ENCODE assay signal across 21 mouse cellular contexts in genomic region chr2:57108349-57108930, GRCm38 (mm10). TPM values are rescaled to one million over a fixed set of nuclear protein-coding genes. Genes with fewer than 3 reads are reported as not detected.
DNase-seq lines count a peak whose midpoint lies in the region; ATAC-seq lines count a peak whose summit lies in the region.
"Had no signal": no experiment of that assay in that cellular context is flagged by ENCODE, and none has a peak within 500 bp of the region (broad histone marks: within the 10 kb centered on the region; RNA-seq: fewer than 3 reads in every experiment).

No protein-coding gene starts in this region.

- H3K4me1 ChIP-seq in hindbrain, embryonic 13.5 days (replicated peaks): peaks cover 37% of the 10 kb centered on the region
- H3K4me1 ChIP-seq in hindbrain, embryonic 16.5 days (ENCODE audit: control insufficient read depth, insufficient read depth, low read depth, low read length): peaks cover 9% of the 10 kb centered on the region
- peaks cover 37% of the 10 kb centered on the region for H3K4me1 ChIP-seq in midbrain, embryonic 12.5 days
- H3K4me1 ChIP-seq in midbrain, embryonic 15.5 days: peaks cover 11% of the 10 kb centered on the region
- peaks cover 6% of the 10 kb centered on the region; the same call in 1 of the 2 replicates for H3K4me1 ChIP-seq in midbrain, embryonic 14.5 days (ENCODE audit: control insufficient read depth, insufficient read depth, low read length)
- peaks cover 31% of the 10 kb centered on the region for H3K4me1 ChIP-seq in kidney, embryonic 15.5 days

- H3K36me3 ChIP-seq in hindbrain, embryonic 13.5 days: no peaks in the 10 kb centered on the region
- H3K36me3 ChIP-seq in hindbrain, embryonic 16.5 days (ENCODE audit: control insufficient read depth, insufficient read depth, low read length): no peaks in the 10 kb centered on the region
- no peaks in the 10 kb centered on the region for H3K36me3 ChIP-seq in midbrain, embryonic 12.5 days
- no peaks in the 10 kb centered on the region for H3K36me3 ChIP-seq in midbrain, embryonic 15.5 days (replicated peaks)
- no peaks in the 10 kb centered on the region for H3K36me3 ChIP-seq in midbrain, embryonic 14.5 days (ENCODE audit: control insufficient read depth, insufficient read depth, low read length)
- H3K36me3 ChIP-seq in kidney, embryonic 15.5 days: no peaks in the 10 kb centered on the region
- H3K36me3 ChIP-seq: heart, embryonic 15.5 days; hindbrain, embryonic 15.5 days had no signal

- H3K9ac ChIP-seq in hindbrain, embryonic 13.5 days: no peak overlapping the region
- no peak overlapping the region for H3K9ac ChIP-seq in hindbrain, embryonic 16.5 days (ENCODE audit: low read depth, low read length)
- H3K9ac ChIP-seq in midbrain, embryonic 12.5 days (replicated peaks): no peak overlapping the region
- H3K9ac ChIP-seq in midbrain, embryonic 15.5 days: no peak overlapping the region
- no peak overlapping the region for H3K9ac ChIP-seq in midbrain, embryonic 14.5 days (replicated peaks; ENCODE audit: low read length)
- H3K9ac ChIP-seq in kidney, embryonic 15.5 days: no peak overlapping the region
- H3K9ac ChIP-seq: forebrain, embryonic 13.5 days; forebrain, postnatal 0 days; heart, embryonic 15.5 days; hindbrain, embryonic 15.5 days had no signal

- H3K4me2 ChIP-seq in hindbrain, embryonic 13.5 days: peak overlapping the region; percentile 6
- H3K4me2 ChIP-seq in hindbrain, embryonic 16.5 days (ENCODE audit: low read length): no peak overlapping the region
- H3K4me2 ChIP-seq in midbrain, embryonic 12.5 days (replicated peaks): 0 out of 2 replicates have a peak overlapping the region, but pooled peaks have one; percentile 22
- H3K4me2 ChIP-seq in midbrain, embryonic 15.5 days: no peak overlapping the region
- peak overlapping the region; percentile 45; the same call in 1 of the 2 replicates for H3K4me2 ChIP-seq in midbrain, embryonic 14.5 days (ENCODE audit: low read length)
- no peak overlapping the region for H3K4me2 ChIP-seq in kidney, embryonic 15.5 days
- H3K4me2 ChIP-seq: forebrain, embryonic 13.5 days; heart, embryonic 11.5 days; heart, embryonic 15.5 days; hindbrain, embryonic 15.5 days had no signal

- peaks cover 91% of the 10 kb centered on the region for H3K27me3 ChIP-seq in hindbrain, embryonic 13.5 days
- peaks cover 65% of the 10 kb centered on the region for H3K27me3 ChIP-seq in hindbrain, embryonic 16.5 days (replicated peaks; ENCODE audit: control insufficient read depth, insufficient read depth, low read length)
- H3K27me3 ChIP-seq in midbrain, embryonic 12.5 days: peaks cover 90% of the 10 kb centered on the region
- H3K27me3 ChIP-seq in midbrain, embryonic 15.5 days (replicated peaks): peaks cover 80% of the 10 kb centered on the region
- peaks cover 89% of the 10 kb centered on the region for H3K27me3 ChIP-seq in midbrain, embryonic 14.5 days (ENCODE audit: control insufficient read depth, insufficient read depth, low read length)
- H3K27me3 ChIP-seq in kidney, embryonic 15.5 days: peaks cover 95% of the 10 kb centered on the region

- H3K4me3 ChIP-seq in hindbrain, embryonic 13.5 days: peak overlapping the region; percentile 7; the same call in 1 of the 2 replicates
- no peak overlapping the region for H3K4me3 ChIP-seq in hindbrain, embryonic 16.5 days (ENCODE audit: low read length)
- no peak overlapping the region for H3K4me3 ChIP-seq in midbrain, embryonic 12.5 days
- no peak overlapping the region for H3K4me3 ChIP-seq in midbrain, embryonic 15.5 days
- no peak overlapping the region for H3K4me3 ChIP-seq in midbrain, embryonic 14.5 days (replicated peaks; ENCODE audit: low read depth, low read length)
- no peak overlapping the region for H3K4me3 ChIP-seq in kidney, embryonic 15.5 days (replicated peaks)
- H3K4me3 ChIP-seq: forebrain, embryonic 13.5 days; heart, embryonic 15.5 days; hindbrain, embryonic 15.5 days had no signal

- H3K9me3 ChIP-seq in hindbrain, embryonic 13.5 days: no peaks in the 10 kb centered on the region
- no peaks in the 10 kb centered on the region for H3K9me3 ChIP-seq in hindbrain, embryonic 16.5 days (ENCODE audit: control insufficient read depth, low read length)
- no peaks in the 10 kb centered on the region for H3K9me3 ChIP-seq in midbrain, embryonic 12.5 days
- H3K9me3 ChIP-seq in midbrain, embryonic 15.5 days: no peaks in the 10 kb centered on the region
- H3K9me3 ChIP-seq in midbrain, embryonic 14.5 days (ENCODE audit: control insufficient read depth, low read length): no peaks in the 10 kb centered on the region
- H3K9me3 ChIP-seq in kidney, embryonic 15.5 days (replicated peaks): no peaks in the 10 kb centered on the region
- H3K9me3 ChIP-seq: forebrain, embryonic 13.5 days; heart, embryonic 15.5 days; hindbrain, embryonic 15.5 days had no signal

- WGBS in hindbrain, embryonic 13.5 days: 11% methylated on average over 7 of the region's 7 CpGs
- 22% methylated on average over 7 of the region's 7 CpGs for WGBS in hindbrain, embryonic 16.5 days
- WGBS in midbrain, embryonic 12.5 days: 11% methylated on average over 7 of the region's 7 CpGs
- WGBS in midbrain, embryonic 15.5 days: 20% methylated on average over 7 of the region's 7 CpGs
- 6% methylated on average over 7 of the region's 7 CpGs for WGBS in midbrain, embryonic 14.5 days
- WGBS in kidney, embryonic 15.5 days: 30% methylated on average over 7 of the region's 7 CpGs

- no peak for DNase-seq in midbrain, embryonic 14.5 days
- DNase-seq in urinary bladder, postnatal 25 days (ENCODE audit: low spot score): no peak
- DNase-seq: adrenal gland, adult 2 months; adrenal gland, postnatal 25 days; cerebellum, adult 18-20 months; cerebellum, adult 9-11 months; cerebellum, postnatal 36 days; forebrain, postnatal 0 days; gastrocnemius, postnatal 25 days; heart, adult 11 months; heart, postnatal 14 days had no signal

- no peak for ATAC-seq in hindbrain, embryonic 13.5 days (ENCODE audit: low FRiP score)
- no peak for ATAC-seq in hindbrain, embryonic 16.5 days
- no peak for ATAC-seq in midbrain, embryonic 12.5 days (ENCODE audit: low FRiP score, low read depth)
- no peak for ATAC-seq in midbrain, embryonic 15.5 days (replicated peaks)
- peak; percentile 61 for ATAC-seq in megakaryocyte, adult 5-6 weeks (ENCODE audit: poor library complexity, severe bottlenecking)
- ATAC-seq in midbrain, embryonic 14.5 days (ENCODE audit: low FRiP score, low TSS enrichment): no peak
- no peak for ATAC-seq in kidney, embryonic 15.5 days (replicated peaks; ENCODE audit: low FRiP score)
- ATAC-seq: forebrain, embryonic 13.5 days; forebrain, postnatal 0 days had no signal

- no peak overlapping the region for H3K27ac ChIP-seq in hindbrain, embryonic 13.5 days
- no peak overlapping the region for H3K27ac ChIP-seq in hindbrain, embryonic 16.5 days (ENCODE audit: low read depth, low read length)
- no peak overlapping the region for H3K27ac ChIP-seq in midbrain, embryonic 12.5 days (replicated peaks)
- H3K27ac ChIP-seq in midbrain, embryonic 15.5 days: no peak overlapping the region
- H3K27ac ChIP-seq in midbrain, embryonic 14.5 days (replicated peaks; ENCODE audit: low read depth, low read length): no peak overlapping the region
- H3K27ac ChIP-seq in kidney, embryonic 15.5 days: no peak overlapping the region
- H3K27ac ChIP-seq: forebrain, embryonic 13.5 days; heart, embryonic 15.5 days; hindbrain, embryonic 15.5 days had no signal

RNA-seq across cellular contexts. Expression of gene Nr4a2, which starts 15.4 kb away (rescaled TPM):
- polyA plus RNA-seq in hindbrain, embryonic 13.5 days (2015; fragmentation: Nextera tagmentation; extraction: Ambion mirVana): 25.7 and 28.6 TPM in 2 replicates
- 15.3 and 19.2 TPM in 2 replicates for polyA plus RNA-seq in hindbrain, embryonic 16.5 days (2015; fragmentation: Nextera tagmentation; extraction: Ambion mirVana)
- polyA plus RNA-seq in midbrain, embryonic 12.5 days (2016; fragmentation: Nextera tagmentation; extraction: Ambion mirVana): 31.4 and 35.2 TPM in 2 replicates
- polyA plus RNA-seq in midbrain, embryonic 15.5 days (2015; fragmentation: Nextera tagmentation; extraction: Ambion mirVana): 40.1 and 40.4 TPM in 2 replicates
- total RNA-seq in megakaryocyte, adult 5-6 weeks (2015): 1.9 and 6.6 TPM in 2 replicates
- total RNA-seq in megakaryocyte, adult 5-6 weeks (2017): 1.7 and 1.8 TPM in 2 replicates
- polyA plus RNA-seq in midbrain, embryonic 14.5 days (2014; fragmentation: Nextera tagmentation; extraction: Ambion mirVana): 23.8 and 30.9 TPM in 2 replicates
- polyA plus RNA-seq in kidney, embryonic 15.5 days (2015; fragmentation: Nextera tagmentation; extraction: Ambion mirVana): 4.2 and 4.6 TPM in 2 replicates

Comparison
In these comparisons a context has a peak if more than half of its experiments do, and no peak if none do; other contexts are left out.
1. H3K4me2 ChIP-seq: peak in hindbrain, embryonic 13.5 days (single experiment), midbrain, embryonic 12.5 days (single experiment) and midbrain, embryonic 14.5 days (single experiment); none in hindbrain, embryonic 16.5 days (single experiment), midbrain, embryonic 15.5 days (single experiment) and kidney, embryonic 15.5 days (single experiment).